Mouse (Mus musculus): ENCODE data around the gene Dst. TPM values are rescaled to one million over a fixed set of nuclear protein-coding genes. Genes with fewer than 3 reads are reported as not detected.

Dst gene
- total and polyA plus RNA-seq, 3 experiments: 0.08 to 0.60 TPM; not detected in 1

DNA sequence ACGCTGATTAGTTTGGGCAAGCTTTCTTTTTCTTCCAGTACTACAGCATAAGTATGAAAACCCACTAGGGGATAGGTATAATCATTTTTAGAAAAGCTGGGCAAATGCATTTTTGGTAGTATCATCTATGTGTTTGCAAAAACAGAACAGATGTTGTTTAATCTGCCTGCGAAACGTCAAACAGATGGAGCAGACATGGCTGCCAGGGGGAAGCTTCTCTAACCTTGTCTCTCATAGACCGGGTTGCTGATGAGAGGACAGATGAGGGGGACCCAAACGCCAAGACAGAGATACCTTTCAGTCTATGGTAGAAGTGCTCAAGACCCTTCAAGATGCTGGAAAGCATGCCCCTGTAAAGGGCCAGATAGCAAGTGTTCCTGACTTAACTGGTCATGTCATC lies 40.5 kb downstream of the Dst start:
- H3K4me1 ChIP-seq (ENCODE audit: control insufficient read depth in 1 of 2, insufficient read depth in 2 of 2, low read length in 2 of 2): no peaks in the 10 kb centered on the region
- H3K27ac ChIP-seq (ENCODE audit: control insufficient read depth, low read depth, low read length): no peak overlapping the region
- no peaks in the 10 kb centered on the region for H3K36me3 ChIP-seq (ENCODE audit: control insufficient read depth in 1 of 2, insufficient read depth in 2 of 2, low read length in 2 of 2)
- no peak overlapping the region for H3K9ac ChIP-seq (ENCODE audit: control insufficient read depth, low read depth, low read length, poor library complexity, severe bottlenecking)
- no peaks in the 10 kb centered on the region for H3K9me3 ChIP-seq (replicated peaks; ENCODE audit: insufficient read depth, low read length)
- no peaks in the 10 kb centered on the region for H3K27me3 ChIP-seq (ENCODE audit: control insufficient read depth in 1 of 2, insufficient read depth in 2 of 2, low read length in 2 of 2)
- TF ChIP-seq SMC3 (IDR thresholded peaks at IDR 0.05; ENCODE audit: low read depth, low read length): no peak
- no peak for TF ChIP-seq MXI1 (IDR thresholded peaks at IDR 0.05; ENCODE audit: low read depth, low read length)
- no peak for TF ChIP-seq ZNF384 (IDR thresholded peaks at IDR 0.05; ENCODE audit: low read depth, low read length)
- no peak for TF ChIP-seq GABPA (IDR thresholded peaks at IDR 0.05; ENCODE audit: low read depth, low read length)
- TF ChIP-seq RAD21 (IDR thresholded peaks at IDR 0.05; ENCODE audit: low read depth, low read length): no peak
- TF ChIP-seq POLR2AphosphoS2 (IDR thresholded peaks at IDR 0.05; ENCODE audit: low read length): no peak
- TF ChIP-seq POLR2AphosphoS5 (IDR thresholded peaks at IDR 0.05; ENCODE audit: borderline replicate concordance, low read depth, low read length): no peak
- no peak for TF ChIP-seq TAL1 (IDR thresholded peaks at IDR 0.05; ENCODE audit: low read length)
- DNase-seq (ENCODE audit: low read depth, low spot score): no peak
- H3K79me2 ChIP-seq (ENCODE audit: control insufficient read depth, insufficient read depth, low read length, poor library complexity): no peaks in the 10 kb centered on the region
- no peak overlapping the region for H3K4me3 ChIP-seq (ENCODE audit: control insufficient read depth in 1 of 2, insufficient read depth in 1 of 2, low read depth in 2 of 2, low read length in 2 of 2)

DNA sequence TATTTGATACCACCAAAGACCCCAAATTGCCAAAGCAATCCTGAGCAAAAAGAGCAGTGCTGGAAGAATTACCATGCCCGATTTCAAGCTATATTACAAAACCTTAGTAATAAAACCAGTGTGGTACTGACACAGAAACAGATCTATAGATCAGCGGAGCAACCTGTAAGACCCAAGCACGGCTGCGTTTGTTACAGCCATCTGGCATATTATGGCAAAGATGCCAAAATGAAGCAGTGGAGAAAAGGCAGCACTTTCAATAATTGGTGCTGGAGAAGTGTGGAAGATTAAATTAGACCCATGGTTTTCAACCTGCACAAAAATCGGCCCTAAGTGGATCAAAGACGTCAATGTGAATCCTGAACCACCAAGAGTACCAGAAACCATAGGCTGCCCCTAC lies 47.6 kb downstream of the Dst start:
- Histone ChIP-seq H3K27ac (ENCODE audit: control insufficient read depth, low read depth, low read length) (no peak overlapping the region), H3K4me3 (ENCODE audit: control insufficient read depth in 1 of 2, insufficient read depth in 1 of 2, low read depth in 2 of 2, low read length in 2 of 2) (no peak overlapping the region), H3K4me1 (ENCODE audit: control insufficient read depth in 1 of 2, insufficient read depth in 2 of 2, low read length in 2 of 2) (no peaks in the 10 kb centered on the region), H3K27me3 (ENCODE audit: control insufficient read depth in 1 of 2, insufficient read depth in 2 of 2, low read length in 2 of 2) (no peaks in the 10 kb centered on the region), H3K9ac (ENCODE audit: control insufficient read depth, low read depth, low read length, poor library complexity, severe bottlenecking) (no peak overlapping the region), H3K36me3 (ENCODE audit: control insufficient read depth in 1 of 2, insufficient read depth in 2 of 2, low read length in 2 of 2) (no peaks in the 10 kb centered on the region), H3K79me2 (ENCODE audit: control insufficient read depth, insufficient read depth, low read length, poor library complexity) (no peaks in the 10 kb centered on the region), H3K9me3 (replicated peaks; ENCODE audit: insufficient read depth, low read length) (no peaks in the 10 kb centered on the region)
- TF ChIP-seq ZC3H11A (IDR thresholded peaks at IDR 0.05; ENCODE audit: low read depth, low read length): no peak
- DNase-seq (ENCODE audit: low read depth, low spot score): no peak

DNA sequence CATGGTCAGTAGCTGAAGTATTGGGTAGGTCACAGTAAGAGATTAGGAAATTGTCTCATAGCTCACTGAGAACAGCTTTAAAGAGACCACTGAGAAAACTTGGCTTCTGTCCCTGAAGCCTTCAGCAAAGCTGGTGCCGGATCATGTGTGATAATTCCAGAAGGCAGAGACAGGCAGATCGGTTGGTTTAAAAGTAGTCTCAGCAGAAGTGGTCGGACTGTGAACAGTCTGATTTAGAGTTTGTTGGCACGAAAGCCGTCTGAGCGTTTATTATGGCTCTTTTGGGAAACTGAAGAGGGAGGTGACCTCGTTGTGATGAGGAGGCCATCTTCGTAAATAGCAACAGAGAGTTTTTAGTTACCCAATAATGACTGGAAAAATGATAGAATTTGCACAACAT lies 52.4 kb downstream of the Dst start:
- Histone ChIP-seq H3K4me3 (ENCODE audit: control insufficient read depth in 1 of 2, insufficient read depth in 1 of 2, low read depth in 2 of 2, low read length in 2 of 2) (no peak overlapping the region), H3K27ac (ENCODE audit: control insufficient read depth, low read depth, low read length) (no peak overlapping the region), H3K9ac (ENCODE audit: control insufficient read depth, low read depth, low read length, poor library complexity, severe bottlenecking) (no peak overlapping the region), H3K36me3 (ENCODE audit: control insufficient read depth in 1 of 2, insufficient read depth in 2 of 2, low read length in 2 of 2) (no peaks in the 10 kb centered on the region), H3K27me3 (ENCODE audit: control insufficient read depth in 1 of 2, insufficient read depth in 2 of 2, low read length in 2 of 2) (no peaks in the 10 kb centered on the region), H3K9me3 (replicated peaks; ENCODE audit: insufficient read depth, low read length) (no peaks in the 10 kb centered on the region), H3K79me2 (ENCODE audit: control insufficient read depth, insufficient read depth, low read length, poor library complexity) (no peaks in the 10 kb centered on the region), H3K4me1 (ENCODE audit: control insufficient read depth in 1 of 2, insufficient read depth in 2 of 2, low read length in 2 of 2) (no peaks in the 10 kb centered on the region)
- no peak for DNase-seq (ENCODE audit: low read depth, low spot score)
- TF ChIP-seq MYC (IDR thresholded peaks at IDR 0.05; ENCODE audit: low read depth, low read length): no peak
- TF ChIP-seq RAD21 (IDR thresholded peaks at IDR 0.05; ENCODE audit: low read depth, low read length): no peak
- no peak for TF ChIP-seq MXI1 (IDR thresholded peaks at IDR 0.05; ENCODE audit: low read depth, low read length)

DNA sequence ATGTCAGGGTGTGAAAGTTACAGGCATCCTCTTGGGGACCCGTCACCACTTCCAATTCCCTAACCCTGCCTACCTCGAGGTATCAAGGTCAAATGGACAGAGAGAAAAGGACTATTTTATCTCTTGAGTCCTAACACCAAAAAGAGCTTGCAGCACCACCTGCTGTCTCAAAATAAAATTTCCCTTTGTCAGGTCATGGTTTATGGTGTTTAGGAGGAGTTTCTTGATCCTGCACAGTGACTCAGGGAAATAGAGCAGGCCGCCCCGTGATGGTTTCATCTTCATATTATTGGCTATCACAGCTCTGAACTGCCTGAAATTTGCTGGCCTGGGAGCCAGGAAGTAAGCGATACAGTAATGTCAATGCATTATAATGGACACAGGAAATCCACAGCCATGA lies 56.6 kb downstream of the Dst start:
- no peak overlapping the region for H3K4me3 ChIP-seq (ENCODE audit: control insufficient read depth in 1 of 2, insufficient read depth in 1 of 2, low read depth in 2 of 2, low read length in 2 of 2)
- H3K9ac ChIP-seq (ENCODE audit: control insufficient read depth, low read depth, low read length, poor library complexity, severe bottlenecking): no peak overlapping the region
- TF ChIP-seq POLR2AphosphoS2 (IDR thresholded peaks at IDR 0.05; ENCODE audit: low read length): no peak
- peak; percentile 47 for TF ChIP-seq RAD21 (IDR thresholded peaks at IDR 0.05; ENCODE audit: low read depth, low read length)
- peak; percentile 51 for TF ChIP-seq SMC3 (IDR thresholded peaks at IDR 0.05; ENCODE audit: low read depth, low read length)
- peak in 2 of 3 experiments; percentile 2 to 50; a peak in 2 of 6 replicates for TF ChIP-seq CTCF (IDR thresholded peaks at IDR 0.05 in 2 of 3, conservative IDR thresholded peaks at IDR 0.05 in 1 of 3; ENCODE audit: control insufficient read depth in 1 of 3, insufficient read depth in 1 of 3, low read depth in 2 of 3, low read length in 3 of 3, poor library complexity in 1 of 3, severe bottlenecking in 1 of 3)
- no peak for TF ChIP-seq HCFC1 (IDR thresholded peaks at IDR 0.05; ENCODE audit: low read depth, low read length)
- no peaks in the 10 kb centered on the region for H3K27me3 ChIP-seq (ENCODE audit: control insufficient read depth in 1 of 2, insufficient read depth in 2 of 2, low read length in 2 of 2)
- no peaks in the 10 kb centered on the region for H3K9me3 ChIP-seq (replicated peaks; ENCODE audit: insufficient read depth, low read length)
- DNase-seq (ENCODE audit: low read depth, low spot score): peak; percentile 37
- no peaks in the 10 kb centered on the region for H3K4me1 ChIP-seq (ENCODE audit: control insufficient read depth in 1 of 2, insufficient read depth in 2 of 2, low read length in 2 of 2)
- H3K79me2 ChIP-seq (ENCODE audit: control insufficient read depth, insufficient read depth, low read length, poor library complexity): no peaks in the 10 kb centered on the region
- H3K27ac ChIP-seq (ENCODE audit: control insufficient read depth, low read depth, low read length): no peak overlapping the region
- no peaks in the 10 kb centered on the region for H3K36me3 ChIP-seq (ENCODE audit: control insufficient read depth in 1 of 2, insufficient read depth in 2 of 2, low read length in 2 of 2)

All from MEL (cell line).